Mouse (Mus musculus): ENCODE data around the gene Tmem175.

DNA sequence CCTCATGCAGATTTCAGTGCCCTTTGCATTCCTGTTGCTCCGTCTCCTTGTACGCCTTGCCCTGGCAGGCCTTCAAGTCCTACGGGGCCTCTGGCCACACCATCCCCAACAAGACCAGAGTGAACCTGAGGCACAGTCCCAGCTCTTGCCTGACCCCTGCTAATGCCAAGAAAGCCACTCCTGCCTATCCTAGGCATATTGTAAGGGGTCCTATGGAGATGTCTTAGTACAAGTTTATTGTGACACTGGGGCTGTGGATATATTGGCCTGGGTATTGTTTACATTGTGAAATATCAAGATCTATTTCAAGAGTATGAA, 16.7 kb downstream of the Tmem175 start:
- TF ChIP-seq POLR2A (IDR thresholded peaks at IDR 0.05; ENCODE audit: insufficient read depth, low read depth, low read length) (no peak), CTCF (IDR thresholded peaks at IDR 0.05; ENCODE audit: insufficient read depth, low read depth, low read length) (no peak)
